Mouse (Mus musculus) T-helper 2 cell (primary cell): ENCODE results near the gene Ogdhl.
"Not testable (repeated sequence)": the region's sequence is repeated elsewhere in the genome, so short reads cannot be mapped to it uniquely, and the experiment has no call there.

Source experiments
- in situ Hi-C: fragments of 300-600 bp; cut with MboI, MseI; formaldehyde crosslinking; loops from one replicate; pipeline ENCODE4 v1.15.1; 2025; ENCODE audit warnings: high pct_unique_total_duplicates

The Ogdhl gene

DNA sequence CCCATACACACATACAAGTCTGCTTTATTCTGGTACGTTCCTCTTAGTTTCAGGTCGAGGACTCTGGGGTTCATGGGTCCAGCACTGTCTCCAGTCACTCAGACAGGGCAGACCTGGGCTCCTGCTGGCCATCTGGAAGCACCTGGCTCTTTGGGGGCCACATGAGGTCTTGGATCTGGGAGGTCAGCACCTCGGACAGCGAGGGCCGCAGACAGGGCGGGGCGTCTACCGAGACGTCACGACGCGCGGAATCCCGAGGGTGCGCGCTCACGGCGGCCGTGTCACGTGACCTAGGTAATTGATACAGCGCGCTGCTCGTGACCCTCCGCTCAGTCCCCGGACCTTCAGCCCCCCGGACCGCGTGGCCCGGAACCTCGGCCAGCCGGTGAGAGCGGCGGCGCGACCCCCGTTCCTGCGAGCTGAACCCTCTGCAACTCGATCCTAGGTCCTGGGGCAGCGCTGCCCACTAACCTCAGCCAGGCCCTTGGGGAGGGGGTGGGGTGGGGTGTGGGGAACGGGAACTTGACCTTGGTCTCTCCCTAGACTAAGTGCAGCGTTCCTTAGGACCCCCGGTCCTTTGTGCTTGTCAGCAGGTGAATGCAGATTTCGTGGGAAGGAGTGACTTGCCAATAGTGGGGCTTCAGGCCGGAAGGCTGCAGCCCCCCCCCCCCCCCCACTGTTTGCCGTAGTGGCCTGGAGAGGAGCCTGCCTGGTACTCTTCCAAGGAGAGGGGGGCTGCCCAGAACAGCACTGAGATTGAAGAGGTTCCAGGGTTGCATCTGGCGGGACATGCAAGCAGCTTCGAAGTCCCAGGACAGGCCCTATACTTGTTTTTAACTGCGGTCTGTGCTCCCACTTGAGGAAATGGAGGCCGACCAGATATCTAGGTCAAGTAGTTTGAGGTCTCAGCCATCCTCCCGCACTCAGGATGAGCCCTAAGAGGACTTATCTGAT is at the start of gene Ogdhl:
Gene Ogdhl, plus strand, starts transcription at position 288 of the 954 bp plus-strand sequence.
- in situ Hi-C loops = no loop called here

DNA sequence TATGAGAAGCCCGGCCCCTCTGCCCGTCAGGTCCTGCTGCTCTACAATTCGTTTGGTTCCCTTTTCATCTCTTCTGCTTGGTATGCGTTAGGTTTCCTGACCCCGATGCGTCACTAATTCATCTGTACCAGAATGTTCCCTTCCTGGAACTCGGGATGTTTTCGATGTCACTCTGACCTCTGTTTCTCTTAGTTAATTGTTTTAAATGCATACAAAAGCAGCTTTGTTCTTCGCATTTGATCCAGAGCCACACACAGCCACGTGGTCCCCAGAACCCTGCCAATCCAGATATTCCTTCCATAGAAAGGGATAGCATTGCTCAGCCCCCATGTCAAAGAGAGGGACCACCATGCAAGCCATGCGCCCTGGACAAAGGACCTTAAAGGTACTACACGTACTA is 20.2 kb upstream of the Ogdhl start:
- in situ Hi-C loops = no loop called here

DNA sequence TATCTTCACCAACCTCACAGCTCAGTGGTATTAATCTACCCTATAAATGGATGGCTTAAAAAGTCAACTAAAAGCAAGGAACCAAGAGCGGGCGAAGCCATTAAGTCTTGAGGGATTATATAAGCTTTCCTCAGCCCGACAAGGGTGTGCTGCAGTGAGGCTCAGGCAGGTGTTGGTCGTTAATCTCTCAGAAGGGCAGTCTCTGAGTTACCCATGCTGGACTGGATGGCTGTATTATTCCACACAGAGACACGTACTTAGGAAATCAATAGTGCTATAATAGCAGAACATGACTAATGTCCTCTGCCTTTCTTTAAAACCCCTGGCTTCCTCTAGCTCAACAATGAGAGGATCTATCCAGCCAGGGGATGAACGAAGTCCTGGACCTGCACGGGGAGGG is 19.4 kb upstream of the Ogdhl start:
- in situ Hi-C loops = no loop called here

DNA sequence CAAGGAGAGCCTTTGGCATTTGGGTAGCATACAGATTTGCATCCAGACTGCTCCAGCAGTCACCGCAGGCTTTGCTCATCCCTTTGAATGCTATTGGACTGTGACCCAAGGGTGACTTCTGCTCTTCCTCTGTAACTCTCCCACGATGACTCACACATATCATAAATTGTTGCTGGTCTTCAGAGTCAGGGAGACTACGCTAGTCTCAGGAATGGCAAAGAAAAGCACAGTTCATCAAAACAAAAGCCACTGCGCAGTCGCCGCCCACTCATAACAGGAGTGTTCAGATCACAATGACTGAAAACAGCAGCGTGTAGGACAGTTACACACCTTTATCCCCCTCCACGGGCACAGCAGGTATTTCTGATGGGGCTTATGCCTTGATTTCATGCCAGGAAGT is 16.9 kb upstream of the Ogdhl start:
- in situ Hi-C loops = no loop called here

DNA sequence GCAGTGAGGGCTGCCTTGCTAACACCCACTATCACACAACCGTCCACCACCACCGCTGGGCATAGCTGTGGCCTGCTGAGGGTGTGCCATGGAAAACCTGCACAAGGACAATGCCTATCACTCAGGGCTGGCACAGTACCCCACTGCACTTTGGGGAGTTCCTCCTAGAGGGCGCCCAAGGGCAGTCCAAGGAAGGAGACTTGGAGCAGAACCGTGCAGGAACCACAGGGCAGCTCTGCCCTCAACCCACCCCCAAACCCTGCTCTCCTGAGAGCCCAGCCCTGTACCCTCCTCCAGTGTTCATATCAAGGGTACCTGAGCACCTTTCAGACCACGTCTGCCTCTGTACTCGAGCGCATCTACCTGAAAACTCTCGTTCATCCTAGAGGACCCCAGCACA is 11.9 kb upstream of the Ogdhl start:
- in situ Hi-C loops = no loop called here

DNA sequence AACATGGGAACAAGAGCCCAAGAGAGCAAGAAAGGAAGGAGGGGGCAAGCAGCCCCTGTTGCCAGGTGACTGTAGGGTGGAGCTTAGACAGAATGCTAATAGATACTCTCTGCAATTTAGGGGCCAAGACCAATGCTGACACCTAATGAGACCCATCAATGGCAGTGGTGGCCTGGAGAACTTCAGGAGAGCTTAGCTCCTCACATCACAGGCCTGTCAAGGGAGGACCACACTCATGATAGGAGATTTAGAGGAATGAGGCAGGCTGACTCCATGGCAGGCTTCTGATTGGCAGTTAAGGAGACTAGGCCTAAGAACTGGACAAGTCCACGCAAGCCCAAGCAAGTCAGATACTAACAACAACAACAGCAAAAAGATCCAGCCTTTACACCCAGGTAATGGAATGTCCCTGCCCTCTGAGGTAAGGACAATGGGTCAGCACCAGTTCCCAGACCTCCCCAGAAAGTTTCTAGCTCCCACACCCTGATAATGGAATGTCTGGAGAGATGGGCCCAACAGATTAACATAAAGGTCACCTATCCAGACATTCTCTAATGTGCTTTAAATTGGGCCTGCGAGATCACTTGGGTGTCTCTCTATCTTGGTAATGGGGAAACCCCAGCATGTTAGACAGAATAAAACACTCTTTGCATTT is 10.3 kb upstream of the Ogdhl start:
- in situ Hi-C loops = no loop called here

DNA sequence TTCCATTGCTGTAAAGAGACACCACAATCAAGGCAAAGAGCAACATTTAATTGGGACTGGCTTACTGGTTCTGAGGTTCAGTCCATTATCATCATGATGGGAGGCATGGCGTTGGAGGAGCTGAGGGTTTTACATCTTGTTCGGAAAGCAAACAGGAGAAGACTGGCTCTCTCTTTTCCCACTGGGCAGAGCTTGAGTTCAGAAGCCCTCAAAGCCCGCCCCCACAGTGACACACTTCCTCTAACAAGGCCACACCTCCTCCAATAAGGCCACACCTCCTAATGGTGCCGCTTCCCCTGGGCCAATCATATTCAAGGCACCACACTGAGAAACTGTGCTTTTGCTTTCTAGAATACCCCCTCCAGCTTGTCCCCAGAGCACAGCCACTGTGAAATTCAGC is 4.0 kb upstream of the Ogdhl start:
- in situ Hi-C loops = no loop called here

DNA sequence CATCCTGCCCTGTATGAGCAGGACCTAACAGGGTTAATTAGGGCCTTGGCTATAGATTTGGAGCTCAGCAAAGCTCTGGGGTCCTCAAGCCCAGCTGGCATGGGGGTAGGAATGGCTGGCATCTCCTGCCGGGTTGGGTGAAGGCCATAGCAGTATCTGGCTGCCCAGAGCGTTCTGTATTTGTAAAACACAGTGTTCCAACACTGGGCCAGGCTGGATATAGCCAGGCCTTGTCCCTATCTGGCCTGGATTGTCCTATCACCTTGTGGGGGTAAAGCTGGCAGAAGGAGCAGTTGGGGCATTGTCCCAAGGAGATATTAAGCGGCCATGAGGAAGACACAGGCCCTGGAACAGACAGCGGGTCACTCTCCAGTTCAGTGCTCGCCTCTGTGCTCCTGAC is 1.4 kb downstream of the Ogdhl start:
- in situ Hi-C loops = no loop called here

DNA sequence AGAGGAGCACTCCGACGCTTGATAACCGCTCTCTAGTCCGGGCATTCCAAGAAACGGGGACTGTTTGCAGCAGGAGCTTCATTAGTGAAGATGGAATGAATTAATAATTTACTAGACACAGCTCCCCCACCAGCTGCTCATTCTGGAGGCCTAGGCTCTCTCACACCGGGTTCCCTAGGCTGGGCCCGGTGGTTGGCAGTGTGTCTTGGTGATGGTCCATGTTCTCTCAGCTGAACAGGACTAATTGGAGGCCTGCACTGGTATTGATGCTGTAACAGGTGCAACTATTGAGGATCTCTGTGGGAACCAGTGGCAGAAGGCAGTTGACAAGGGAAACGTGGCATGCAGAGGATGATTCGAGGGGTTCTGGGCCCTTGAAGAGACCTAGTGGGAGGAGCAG is 5.5 kb downstream of the Ogdhl start:
- in situ Hi-C loops = no loop called here

DNA sequence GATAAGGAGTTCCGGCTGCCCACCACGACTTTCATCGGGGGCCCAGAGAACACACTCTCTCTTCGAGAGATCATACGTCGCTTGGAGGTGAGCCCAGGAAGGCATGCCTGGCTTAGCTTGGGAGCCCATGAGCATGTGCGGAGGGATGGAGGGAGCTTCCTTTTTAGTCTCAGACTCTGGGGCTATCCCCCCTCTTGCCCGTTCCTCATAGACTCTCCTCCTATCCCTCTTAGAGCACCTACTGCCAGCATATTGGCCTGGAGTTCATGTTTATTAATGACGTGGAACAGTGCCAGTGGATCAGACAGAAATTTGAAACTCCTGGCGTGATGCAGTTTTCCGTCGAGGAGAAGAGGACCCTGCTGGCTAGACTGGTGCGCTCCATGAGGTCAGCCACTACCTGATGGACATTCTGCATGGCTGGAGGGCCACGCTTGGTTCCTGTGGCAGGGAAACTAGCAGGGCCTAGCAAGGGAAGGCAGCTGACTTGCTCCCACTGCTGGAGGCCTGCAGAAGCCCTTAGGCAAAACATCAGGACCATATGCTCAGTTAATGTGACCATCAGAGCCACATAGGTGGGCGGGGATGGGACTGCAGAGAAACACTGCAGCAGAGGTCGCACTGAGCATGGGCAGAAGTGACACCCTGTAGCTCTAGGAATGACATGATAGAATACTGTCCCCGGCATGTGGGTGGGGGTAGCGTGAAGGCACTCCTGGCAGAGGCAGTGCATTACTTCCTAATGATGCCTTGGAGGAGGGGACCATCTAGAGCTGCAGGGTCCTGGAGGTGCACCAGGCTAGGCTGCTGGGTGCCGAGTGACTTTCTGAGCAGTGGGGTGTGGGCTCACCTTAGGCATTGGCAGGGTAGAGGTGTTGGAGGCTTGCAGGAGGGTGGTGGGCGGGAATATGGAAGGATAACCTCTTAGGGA is 11.0 kb downstream of the Ogdhl start:
- in situ Hi-C loops = no loop called here

DNA sequence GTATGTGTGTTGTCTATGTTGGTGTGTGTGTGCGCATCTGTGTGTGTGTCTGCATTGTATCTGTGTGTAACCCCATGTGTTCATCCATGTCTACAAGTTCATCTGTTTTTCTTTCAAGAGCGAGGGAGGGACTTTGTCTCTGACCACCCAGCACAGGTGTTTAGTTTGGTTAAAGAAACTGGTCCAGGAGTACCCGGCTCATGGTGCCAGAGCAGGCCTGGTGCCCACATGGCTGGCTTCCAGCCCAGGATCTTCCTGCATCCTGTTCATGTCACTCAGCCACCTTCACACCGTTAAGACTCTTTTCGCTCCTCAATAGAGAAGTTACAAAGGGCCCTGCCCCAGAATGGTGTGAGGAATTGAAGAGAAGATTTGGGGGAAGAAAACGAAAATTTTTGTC is 14.2 kb downstream of the Ogdhl start:
- in situ Hi-C loops = no loop called here

DNA sequence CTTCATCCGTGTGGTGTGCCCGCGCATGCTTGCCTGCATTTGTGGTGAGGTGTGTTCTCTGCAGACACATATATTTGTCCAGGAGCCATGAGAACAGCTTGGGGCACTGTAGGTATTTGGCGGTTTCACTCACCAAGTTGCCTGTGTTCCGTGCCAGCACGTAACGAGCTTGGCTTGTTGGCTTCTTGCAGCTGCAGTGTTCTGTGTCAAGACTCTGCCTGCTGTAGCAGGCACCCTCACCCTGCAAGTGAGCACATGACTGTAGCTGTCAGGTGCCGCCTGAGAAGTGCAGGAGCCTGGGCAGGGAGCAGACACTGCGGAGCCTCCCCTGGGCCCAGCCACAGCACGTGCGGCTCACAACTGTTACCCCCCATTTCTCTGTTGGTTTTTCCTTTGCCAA is 14.7 kb downstream of the Ogdhl start:
- in situ Hi-C loops = no loop called here

DNA sequence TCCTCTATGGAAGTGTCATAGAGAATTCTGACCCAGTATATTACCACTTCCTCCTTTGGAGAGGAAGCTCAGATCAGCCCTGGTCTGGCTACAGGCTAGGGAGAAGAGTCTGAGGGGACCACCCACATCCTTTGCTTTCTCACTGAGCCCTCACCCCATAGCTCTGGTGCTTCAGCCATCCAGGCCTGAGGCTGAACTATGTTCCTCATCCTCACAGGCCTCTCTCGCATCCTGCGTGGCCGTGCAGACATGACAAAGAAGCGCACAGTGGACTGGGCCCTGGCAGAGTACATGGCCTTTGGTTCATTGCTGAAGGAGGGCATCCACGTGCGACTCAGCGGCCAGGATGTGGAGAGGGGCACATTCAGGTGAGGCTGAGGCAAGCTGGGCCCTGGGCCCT is 20.0 kb downstream of the Ogdhl start:
- in situ Hi-C loops = no loop called here

DNA sequence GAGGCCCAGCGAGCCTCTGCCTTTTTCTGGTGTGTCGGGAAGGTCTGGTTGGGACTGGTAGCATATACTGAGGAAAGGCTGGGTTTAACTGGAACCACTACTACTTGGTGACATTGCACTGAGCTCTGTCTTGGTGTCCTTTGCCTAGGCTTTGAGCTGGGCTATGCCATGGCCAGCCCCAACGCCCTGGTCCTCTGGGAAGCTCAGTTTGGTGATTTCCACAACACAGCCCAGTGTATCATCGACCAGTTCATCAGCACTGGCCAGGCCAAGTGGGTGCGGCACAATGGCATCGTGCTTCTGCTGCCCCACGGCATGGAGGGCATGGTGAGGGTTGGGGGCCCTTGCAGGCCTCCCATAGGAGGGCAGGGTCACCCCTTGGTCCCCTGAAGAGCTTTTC is 22.4 kb downstream of the Ogdhl start:
- in situ Hi-C loops = no loop called here

DNA sequence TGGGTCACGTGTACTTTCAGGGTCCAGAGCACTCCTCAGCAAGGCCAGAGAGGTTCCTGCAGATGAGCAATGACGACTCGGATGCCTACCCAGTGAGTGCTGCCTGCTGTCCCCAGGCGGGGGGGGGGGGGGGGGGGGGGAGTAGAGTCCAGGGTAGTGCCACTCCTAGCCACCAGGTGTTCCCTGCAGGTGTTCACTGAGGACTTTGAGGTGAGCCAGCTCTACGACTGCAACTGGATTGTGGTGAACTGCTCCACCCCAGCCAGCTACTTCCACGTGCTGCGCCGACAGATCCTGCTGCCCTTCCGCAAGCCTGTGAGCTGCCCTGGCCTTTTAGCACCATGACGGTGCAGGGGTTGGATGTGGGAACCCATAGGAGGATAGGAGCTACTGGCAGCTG is 22.9 kb downstream of the Ogdhl start:
- in situ Hi-C loops = no loop called here

DNA sequence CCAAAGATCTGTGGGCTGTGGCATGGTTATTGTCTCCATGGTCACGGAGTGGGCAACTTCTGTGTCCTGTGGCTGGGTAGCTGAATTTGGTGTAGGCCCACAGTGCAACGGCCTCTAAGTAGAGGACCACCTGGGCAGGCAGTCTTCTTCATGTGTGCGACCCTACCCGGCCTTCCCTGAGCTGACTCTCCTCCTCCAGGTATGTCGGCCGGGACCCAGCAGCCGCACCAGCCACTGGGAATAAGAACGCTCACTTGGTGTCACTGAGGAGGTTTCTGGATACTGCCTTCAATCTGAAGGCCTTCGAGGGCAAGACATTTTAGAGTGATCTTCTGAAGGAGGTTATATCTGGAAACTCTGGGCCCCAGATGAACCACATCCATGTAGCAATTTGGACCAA is 25.5 kb downstream of the Ogdhl start:
- in situ Hi-C loops = no loop called here

DNA sequence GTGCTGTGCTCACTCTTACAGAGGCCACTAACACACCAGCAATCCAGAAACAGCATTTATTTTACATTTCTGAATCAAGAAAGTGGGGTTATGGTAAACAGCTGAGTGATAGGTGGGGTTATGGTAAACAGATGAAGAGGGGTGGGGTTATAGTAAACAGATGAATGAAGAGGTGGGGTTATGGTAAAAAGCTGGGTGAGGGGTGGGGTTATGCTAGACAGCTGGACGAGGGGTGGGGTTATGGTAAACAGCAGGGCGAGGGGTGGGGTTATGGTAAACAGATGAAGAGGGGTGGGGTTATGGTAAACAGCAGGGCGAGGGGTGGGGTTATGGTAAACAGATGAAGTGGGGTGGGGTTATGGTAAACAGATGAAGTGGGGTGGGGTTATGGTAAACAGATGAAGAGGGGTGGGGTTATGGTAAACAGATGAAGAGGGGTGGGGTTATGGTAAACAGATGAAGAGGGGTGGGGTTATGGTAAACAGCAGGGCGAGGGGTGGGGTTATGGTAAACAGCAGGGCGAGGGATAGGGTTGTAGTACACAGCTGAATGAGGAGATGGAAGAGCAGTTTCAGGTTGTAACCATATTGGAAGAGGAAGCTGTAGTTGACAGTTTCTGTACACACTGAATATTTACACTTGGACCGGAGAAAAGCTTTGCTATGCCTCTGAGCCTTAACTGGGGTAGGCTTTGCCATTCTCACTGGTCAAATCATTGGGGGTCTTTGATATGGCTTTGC is 29.5 kb downstream of the Ogdhl start:
- in situ Hi-C loops = not testable (repeated sequence)

DNA sequence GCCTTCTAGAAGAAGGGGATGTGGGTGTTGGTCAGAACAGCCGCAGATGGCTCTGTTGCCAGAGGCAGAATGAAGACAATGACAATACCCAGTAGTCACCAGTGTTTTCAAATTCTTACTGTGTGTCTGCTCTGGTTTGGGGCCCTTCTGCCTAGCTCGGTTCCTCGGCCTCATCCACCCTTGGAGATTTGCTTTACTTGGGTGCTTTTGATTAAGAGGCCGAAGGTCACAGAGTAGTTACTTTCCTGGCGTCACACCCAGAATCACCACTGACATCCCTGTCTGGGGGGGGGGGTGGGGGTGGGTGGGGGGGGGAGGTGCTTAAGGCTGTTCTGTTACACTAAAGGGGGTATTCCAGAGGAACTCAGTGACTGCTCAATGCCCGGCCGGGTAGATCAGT is 42.5 kb downstream of the Ogdhl start:
- in situ Hi-C loops = no loop called here

DNA sequence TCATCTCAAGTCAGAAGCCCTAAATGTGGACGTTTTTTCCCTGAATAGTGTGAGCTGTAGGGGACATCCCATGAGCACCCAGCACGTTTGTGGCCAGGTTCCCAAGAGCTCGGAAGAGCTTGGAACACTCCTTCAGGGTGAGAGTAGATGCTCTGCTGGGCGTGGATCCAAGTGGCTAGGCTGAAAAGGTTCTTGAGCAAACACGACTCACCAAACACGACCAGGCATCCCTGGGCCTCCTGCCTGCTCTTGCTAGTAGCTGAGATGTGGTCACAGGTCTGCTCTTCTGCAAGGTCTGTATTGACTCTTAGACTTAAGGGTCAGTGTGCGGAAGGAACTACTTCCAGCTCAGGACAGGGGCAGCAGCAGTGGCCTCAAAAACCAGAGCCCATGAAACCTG is 47.9 kb downstream of the Ogdhl start:
- in situ Hi-C loops = no loop called here

DNA sequence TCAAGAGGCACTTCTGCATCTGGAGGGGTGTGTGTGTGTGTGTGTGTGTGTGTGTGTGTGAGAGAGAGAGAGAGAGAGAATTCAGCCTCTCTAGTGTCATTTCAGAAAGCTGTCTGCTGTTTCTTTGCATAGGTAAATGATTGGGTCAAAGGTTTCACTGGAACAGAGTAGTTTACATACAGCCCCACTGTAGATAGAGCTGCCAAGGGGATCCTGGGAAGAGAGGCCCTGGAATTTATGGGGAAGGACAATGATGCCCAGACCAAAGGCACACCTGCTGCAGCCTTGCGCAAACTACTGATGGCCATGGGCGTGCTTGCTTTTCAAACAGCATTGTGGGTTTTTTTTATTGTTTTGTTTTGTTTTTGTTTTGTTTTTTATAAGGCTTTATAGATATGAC is 50.7 kb downstream of the Ogdhl start:
- in situ Hi-C loops = no loop called here

DNA sequence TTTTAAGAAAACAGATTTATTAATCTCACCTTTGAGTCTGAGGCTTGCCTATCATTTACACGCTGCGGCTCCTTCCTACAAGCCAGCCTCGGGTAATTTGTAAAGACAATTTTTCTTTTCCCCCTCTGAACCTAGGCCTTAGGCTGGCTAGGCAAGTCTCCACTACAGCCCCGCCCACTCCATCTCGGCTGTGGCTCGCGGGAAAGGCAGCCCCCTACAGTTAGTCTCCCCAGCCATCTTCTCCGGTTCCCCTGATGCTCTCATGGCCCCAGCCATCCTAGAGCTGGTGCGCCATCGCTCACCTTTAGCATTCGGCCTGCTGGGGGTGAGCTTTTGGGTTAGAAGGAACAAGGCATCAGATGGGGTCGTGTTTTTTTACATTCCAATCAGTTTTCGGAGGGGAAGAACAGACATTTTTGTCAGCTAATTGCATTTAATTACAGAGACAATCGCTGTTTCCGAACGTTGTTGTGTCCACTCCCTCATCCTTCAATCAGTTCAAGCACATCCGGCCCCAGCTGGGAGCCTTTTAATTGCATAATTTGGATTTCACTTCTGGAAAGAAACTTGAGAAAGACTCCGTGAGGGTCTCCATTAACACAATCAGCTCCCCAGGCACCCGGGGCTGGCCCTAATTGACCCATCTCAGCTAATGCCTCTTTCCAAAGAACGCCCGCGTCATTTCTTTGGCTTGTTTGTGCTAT is 57.7 kb downstream of the Ogdhl start:
- in situ Hi-C loops = no loop called here
